Mouse (Mus musculus) lung, adult 2 months (tissue): ENCODE measurements around the gene Prkaa1. TPM values are rescaled to one million over a fixed set of nuclear protein-coding genes. Genes with fewer than 3 reads are reported as not detected.

Experiments used
- DNase-seq: peaks from one replicate; pipeline ENCODE4 v3.0.0; 2022
- H3K4me1 ChIP-seq: fragments of 200-500 bp; 2 replicates; pipeline ENCODE4 v1.6.1; 2011; ENCODE audit warnings: low read length; ENCODE audit not compliant: control insufficient read depth, insufficient read depth
- H3K4me3 ChIP-seq: fragments of 200-500 bp; replicated peaks from 2 replicates; pipeline ENCODE3; 2011; ENCODE audit warnings: low read depth, mild to moderate bottlenecking, control low read depth, low read length; ENCODE audit errors: extremely low read depth
- CTCF ChIP-seq: fragments of 200-500 bp; IDR thresholded peaks from 2 replicates; pipeline ENCODE4 v1.5.1; 2011; ENCODE audit warnings: mild to moderate bottlenecking, low read length, control low read depth; ENCODE audit not compliant: insufficient read depth
- POLR2A ChIP-seq: fragments of 200-500 bp; IDR thresholded peaks from 2 replicates; pipeline ENCODE4 v1.6.1; 2011; ENCODE audit warnings: low read depth, mild to moderate bottlenecking, control low read depth, low read length, borderline replicate concordance; ENCODE audit errors: extremely low read depth
- WGBS: fragments of 180-500 bp; shearing (Covaris S2); methylation state at CpG from one replicate; pipeline ENCODE4 v1.1.7; 2018; 5-methylcytosine and 5-hydroxymethylcytosine counted together
- polyA plus RNA-seq: library from polyadenylated mRNA; depleted of rRNA; stranded (reverse); fragments of >200 nt; gene quantifications from 2 replicates; pipeline ENCODE4 v1.2.3, GENCODE M21; 2012

Gene Prkaa1
- polyA plus RNA-seq, 1 experiment: 7.6 TPM

DNA sequence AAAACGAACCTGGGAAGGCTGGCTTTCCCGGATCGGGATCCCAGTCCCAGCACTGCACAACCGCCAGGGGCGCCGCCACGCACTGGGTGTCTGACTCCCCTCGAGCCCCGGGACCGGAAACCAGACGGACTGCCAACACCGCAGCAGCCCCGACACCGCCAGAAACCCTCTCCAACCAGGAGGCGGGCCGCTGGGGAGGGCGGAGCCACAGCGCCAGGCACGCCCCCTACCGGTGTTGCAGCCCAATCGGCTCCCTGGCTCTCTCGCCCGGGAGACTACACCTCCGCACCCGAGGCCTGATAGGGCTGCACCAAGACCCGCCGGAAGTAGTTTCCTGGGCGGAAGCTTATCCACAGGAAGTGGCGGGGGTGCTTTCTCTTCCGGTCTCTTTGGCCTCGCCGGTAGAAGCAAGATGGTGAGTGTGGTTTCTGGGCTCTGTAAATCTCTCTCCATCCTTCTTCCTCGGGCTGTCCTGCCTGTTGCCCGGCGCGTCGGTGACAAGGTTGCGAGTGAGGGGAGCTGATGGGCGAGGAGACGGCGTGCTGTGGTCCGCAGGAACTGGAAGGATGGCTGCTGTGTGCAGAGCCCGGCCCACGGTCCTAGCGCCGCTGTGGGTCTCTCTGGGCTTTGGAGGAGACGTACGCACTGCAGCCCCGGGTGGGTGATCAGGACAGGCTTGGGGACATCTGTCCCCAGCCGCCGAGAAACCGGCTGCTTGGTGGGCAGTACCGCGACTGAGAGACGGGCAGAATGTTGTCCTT lies 27.2 kb upstream of the Prkaa1 start, which contains the start of gene Rpl37:
Gene Rpl37 (plus strand): TSS at position 376 of the 761 bp plus-strand sequence.
- under 1% methylated on average over 55 of the region's 55 CpGs for WGBS
- peak; percentile 98 for DNase-seq
- TF ChIP-seq CTCF (peak; percentile 26; the same call in 1 of the 2 replicates), POLR2A (peak; percentile 66; the same call in 1 of the 2 replicates)
- Histone ChIP-seq H3K4me1 (no peaks in the 10 kb centered on the region; the same call in none of the 2 replicates), H3K4me3 (peak within 1 kb of the TSS; percentile 92)

DNA sequence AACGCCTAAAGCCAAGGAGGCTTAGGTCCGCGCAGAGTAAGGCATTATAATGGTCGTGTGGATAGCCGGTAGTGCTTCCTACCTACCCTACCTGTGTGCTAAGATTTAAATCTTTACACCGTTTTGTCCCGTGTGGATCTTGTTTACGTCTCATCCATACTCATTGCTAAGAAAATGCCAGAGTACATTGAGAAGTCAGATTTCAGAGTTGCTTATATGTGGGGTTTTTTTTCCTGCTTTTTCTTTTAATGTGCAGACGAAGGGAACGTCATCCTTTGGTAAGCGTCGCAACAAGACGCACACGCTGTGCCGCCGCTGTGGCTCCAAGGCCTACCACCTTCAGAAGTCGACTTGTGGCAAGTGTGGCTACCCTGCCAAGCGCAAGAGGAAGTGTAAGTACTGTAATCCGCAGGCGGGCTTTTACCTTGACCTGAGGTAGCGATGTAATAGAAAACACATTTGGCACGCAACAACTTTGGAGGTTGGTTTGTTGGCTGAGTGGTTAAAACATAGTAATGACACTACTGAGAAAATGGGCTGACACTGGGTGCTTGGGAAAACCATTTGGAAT lies 26.5 kb upstream of the Prkaa1 start:
- WGBS: under 1% methylated on average over 22 of the region's 22 CpGs
- H3K4me3 ChIP-seq: peak overlapping the region; percentile 92
- H3K4me1 ChIP-seq: no peaks in the 10 kb centered on the region; the same call in none of the 2 replicates
- no peak for TF ChIP-seq POLR2A
- no peak for TF ChIP-seq CTCF
- DNase-seq: no peak

DNA sequence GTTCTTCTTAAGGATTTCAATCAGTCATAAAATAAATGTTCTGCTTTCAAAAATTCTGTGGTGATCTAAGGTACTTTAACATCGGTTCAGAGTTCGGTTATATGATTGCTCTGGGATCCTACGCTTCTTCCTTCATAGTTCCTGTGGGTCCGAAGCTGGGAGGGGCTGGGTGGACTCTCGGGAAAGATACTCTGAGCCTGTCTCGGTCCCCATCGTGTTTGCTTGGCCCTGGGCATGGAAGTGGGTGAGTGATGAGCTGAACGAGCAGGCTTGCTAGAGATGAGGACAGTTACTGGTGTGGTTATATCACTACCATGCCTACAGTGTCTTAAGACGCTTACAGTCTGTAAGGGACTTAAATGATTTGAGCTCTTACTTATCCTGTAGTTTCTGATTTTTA lies 25.0 kb upstream of the Prkaa1 start:
- no peak for DNase-seq
- Histone ChIP-seq H3K4me3 (no peak overlapping the region), H3K4me1 (no peaks in the 10 kb centered on the region; the same call in none of the 2 replicates)
- TF ChIP-seq POLR2A: no peak
- no peak for TF ChIP-seq CTCF
- 82% methylated on average over 9 of the region's 9 CpGs for whole genome bisulfite sequencing

DNA sequence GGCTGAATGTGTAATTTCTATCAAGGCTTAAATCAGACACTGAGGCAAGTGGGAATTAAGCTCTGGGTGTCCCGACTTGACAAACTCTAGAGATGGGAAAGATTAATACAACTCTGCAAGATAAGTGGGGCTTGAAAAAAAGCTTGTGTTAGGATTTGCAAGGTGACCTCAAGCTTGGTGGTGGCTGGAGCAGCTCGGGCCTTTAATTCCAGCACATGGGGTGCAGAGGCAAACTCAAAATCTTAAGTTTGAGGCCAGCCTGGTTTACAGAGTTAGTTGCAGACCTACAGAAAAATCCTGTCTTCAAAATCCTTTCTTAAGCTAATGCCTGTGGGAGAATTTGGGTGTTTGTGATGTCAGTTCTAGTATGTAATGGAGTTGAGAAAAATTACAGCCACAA lies 24.5 kb upstream of the Prkaa1 start:
- WGBS: 90% methylated on average over 2 of the region's 2 CpGs
- TF ChIP-seq POLR2A (no peak), CTCF (no peak)
- Histone ChIP-seq H3K4me3 (no peak overlapping the region), H3K4me1 (no peaks in the 10 kb centered on the region; the same call in none of the 2 replicates)
- no peak for DNase-seq

DNA sequence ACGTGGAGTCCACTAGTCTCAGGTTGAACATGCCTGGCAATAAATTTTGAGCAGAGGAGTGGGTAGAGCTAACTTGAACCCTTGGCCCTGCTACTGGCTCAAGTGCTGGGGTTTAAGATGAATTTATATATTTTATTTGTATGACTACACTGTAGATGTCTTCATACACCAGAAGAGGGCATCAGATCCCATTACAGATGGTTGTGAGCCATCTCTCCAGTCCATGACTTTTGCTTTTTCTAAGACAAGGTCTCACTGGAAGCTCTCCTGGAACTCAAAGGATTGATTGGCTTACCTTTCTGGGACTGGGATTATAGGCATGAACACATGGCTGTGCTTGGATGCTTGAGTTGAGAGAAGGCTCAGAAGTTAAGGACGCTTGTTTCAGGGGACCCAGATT lies 24.0 kb upstream of the Prkaa1 start:
- DNase-seq: no peak
- Histone ChIP-seq H3K4me1 (no peaks in the 10 kb centered on the region; the same call in none of the 2 replicates), H3K4me3 (no peak overlapping the region)
- TF ChIP-seq CTCF: no peak
- no peak for TF ChIP-seq POLR2A
- 91% methylated on average over 2 of the region's 2 CpGs for WGBS

DNA sequence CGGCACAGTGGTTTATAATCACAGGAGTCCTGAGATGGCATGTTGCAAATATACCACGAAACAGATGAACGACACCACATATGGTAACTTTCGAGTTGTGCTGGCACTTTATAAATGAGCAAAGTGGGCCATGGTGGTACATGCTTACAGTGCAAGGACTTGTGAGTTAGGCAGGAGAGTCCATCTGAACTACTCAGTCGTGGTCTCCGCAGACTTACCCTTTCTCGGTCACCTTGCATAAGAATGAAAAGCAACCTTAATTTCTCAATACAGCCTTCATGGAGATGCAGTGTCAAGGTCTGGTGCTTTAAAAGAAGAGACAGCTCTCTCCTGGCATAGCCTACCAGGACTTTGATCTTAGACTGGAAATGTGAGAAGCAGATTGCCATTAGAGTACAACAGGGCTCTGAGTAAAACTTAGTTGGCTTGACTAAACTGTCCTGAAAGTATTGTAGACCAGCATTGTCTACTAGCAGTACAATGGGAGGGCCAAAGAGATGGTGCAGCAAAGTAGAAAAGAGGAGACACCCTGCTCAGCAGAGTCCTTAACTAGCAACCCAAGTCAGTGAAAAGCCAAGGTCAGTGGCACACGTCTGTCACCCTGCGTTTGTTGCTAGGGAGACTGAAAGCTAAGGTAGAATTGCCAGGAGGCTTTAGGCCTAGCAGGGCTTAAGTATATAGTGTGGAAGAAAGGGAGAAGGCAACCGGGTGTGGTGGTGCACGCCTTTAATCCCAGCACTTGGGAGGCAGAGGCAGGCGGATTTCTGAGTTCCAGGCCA lies 21.9 kb upstream of the Prkaa1 start:
- H3K4me1 ChIP-seq: no peaks in the 10 kb centered on the region; the same call in 1 of the 2 replicates
- no peak for DNase-seq
- H3K4me3 ChIP-seq: no peak overlapping the region
- TF ChIP-seq POLR2A: no peak
- no peak for TF ChIP-seq CTCF
- 90% methylated on average over 12 of the region's 12 CpGs for WGBS

DNA sequence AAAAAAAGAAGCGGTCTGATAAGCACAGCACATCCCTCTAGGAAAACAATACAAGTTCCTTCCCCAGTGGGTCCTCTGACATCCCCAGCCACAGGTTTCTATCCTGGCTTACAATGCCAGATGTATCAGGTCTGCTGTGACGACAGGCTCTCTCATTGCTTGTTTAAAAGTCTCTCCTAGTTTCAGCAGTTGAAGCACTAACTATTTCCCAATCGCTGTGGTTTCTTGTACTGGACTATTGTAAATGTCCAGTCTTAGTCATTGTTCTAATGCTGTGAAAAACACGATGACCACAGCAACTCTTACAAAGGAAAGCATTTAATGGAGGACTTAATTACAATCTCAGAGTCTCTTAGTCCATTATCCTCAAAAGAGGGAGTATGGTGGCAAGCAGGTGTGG lies 17.2 kb upstream of the Prkaa1 start:
- Histone ChIP-seq H3K4me1 (no peaks in the 10 kb centered on the region), H3K4me3 (no peak overlapping the region)
- no peak for DNase-seq
- WGBS: 51% methylated on average over 4 of the region's 4 CpGs
- TF ChIP-seq POLR2A: no peak
- no peak for TF ChIP-seq CTCF

DNA sequence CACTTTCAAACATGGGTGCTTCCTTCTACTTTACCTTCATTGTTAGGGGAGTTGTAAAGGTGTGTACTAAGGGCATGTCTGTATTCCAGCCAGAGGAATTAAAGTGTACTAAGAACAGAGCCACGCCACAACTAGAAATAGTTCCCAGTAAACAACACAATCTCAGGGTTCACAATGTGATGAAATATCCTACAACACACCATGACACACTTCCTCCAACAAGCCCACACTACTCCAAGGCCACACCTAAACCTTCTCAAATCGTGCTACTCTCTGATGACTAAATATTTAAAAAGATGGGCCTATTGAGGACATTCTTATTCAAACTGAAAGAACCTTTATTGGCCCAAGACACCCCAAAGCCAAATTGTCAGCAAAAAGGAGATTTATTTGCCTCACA lies 16.2 kb upstream of the Prkaa1 start:
- Histone ChIP-seq H3K4me3 (no peak overlapping the region), H3K4me1 (no peaks in the 10 kb centered on the region)
- DNase-seq: no peak
- TF ChIP-seq POLR2A (no peak), CTCF (no peak)
- 77% methylated on average over 2 of the region's 2 CpGs for WGBS

DNA sequence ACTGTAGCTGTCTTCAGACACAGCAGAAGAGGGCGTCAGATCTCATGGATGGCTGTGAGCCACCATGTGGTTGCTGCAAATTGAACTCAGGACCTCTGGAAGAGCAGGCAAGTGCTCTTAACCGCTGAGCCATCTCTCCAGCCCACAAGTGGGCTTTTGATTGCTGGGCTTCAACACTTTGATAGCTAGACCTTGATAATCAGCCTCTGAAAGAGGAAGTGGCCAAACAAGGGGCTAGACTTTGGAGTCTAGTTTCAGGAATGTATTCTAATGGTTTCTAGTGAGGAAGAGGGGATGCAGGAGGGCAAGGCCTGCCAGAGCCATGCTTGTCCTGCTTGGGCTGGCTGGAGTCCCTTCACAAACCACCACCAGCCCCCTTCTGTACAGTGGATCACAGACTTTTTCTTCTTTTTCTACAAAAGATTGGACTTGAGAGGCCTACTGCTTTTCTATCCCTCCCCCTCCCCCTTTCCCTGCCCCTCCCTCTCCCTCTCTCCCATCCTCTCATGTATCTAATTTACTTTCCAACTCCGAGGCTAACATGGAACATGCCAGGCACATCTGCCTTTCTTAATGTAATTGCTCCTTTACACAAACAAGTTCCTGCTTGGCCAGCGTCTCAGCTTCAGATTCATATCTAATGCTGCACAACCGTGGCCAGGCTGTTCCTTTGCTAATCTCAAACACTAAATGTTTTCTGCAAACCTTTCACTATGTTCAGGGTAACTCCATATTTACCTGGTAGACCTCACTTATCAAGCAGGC lies 15.3 kb upstream of the Prkaa1 start:
- no peak for DNase-seq
- H3K4me3 ChIP-seq: no peak overlapping the region
- H3K4me1 ChIP-seq: no peaks in the 10 kb centered on the region
- WGBS: 47% methylated on average over 5 of the region's 5 CpGs
- TF ChIP-seq CTCF (no peak), POLR2A (no peak)
